Mouse (Mus musculus): ENCODE results near the gene Usp2. TPM values are rescaled to one million over a fixed set of nuclear protein-coding genes. Genes with fewer than 3 reads are reported as not detected.

Usp2 gene
- total RNA-seq, 4 experiments from 2014 or later: 160 to 205 (median 195) TPM

Other genes starting within 250 kb of the Usp2 start
- gene Thy1, start 23.6 kb upstream of the Usp2 start, total RNA-seq (2022): 10 to 100 TPM in 2 of 4 experiments, 1 to 10 TPM in 2; 8.9 to 12.4 (median 11.0) TPM
- gene Mfrp, start 34.7 kb downstream of the Usp2 start, total RNA-seq (2022): not detected
- 10 to 100 TPM in 1 of 4 experiments, 1 to 10 TPM in 3; 7.6 to 12.9 (median 8.9) TPM for gene C1qtnf5, start 40.2 kb downstream of the Usp2 start, total RNA-seq (2022)
- under 1 TPM; 0.11 to 0.47 (median 0.30) TPM for gene Gm49380, start 46.5 kb downstream of the Usp2 start, total RNA-seq (2022)
- gene Rnf26, start 46.5 kb downstream of the Usp2 start, total RNA-seq (2022): 1 to 10 TPM; 5.2 to 7.0 (median 6.4) TPM
- 10 to 100 TPM; 20.5 to 35.2 (median 28.1) TPM for gene Mcam, start 67.4 kb downstream of the Usp2 start, total RNA-seq (2022)
- 10 to 100 TPM; 14.8 to 18.9 (median 17.4) TPM for gene Cbl, start 167.0 kb downstream of the Usp2 start, total RNA-seq (2022)
- not detected for gene Ccdc153, start 173.7 kb downstream of the Usp2 start, total RNA-seq (2022)
- gene Pdzd3, start 184.4 kb downstream of the Usp2 start, total RNA-seq (2022): 1 to 10 TPM; 3.6 to 7.1 (median 6.0) TPM
- 10 to 100 TPM; 20.3 to 25.8 (median 24.9) TPM for gene Nlrx1, start 201.6 kb downstream of the Usp2 start, total RNA-seq (2022)
- gene Abcg4, start 221.6 kb downstream of the Usp2 start, total RNA-seq (2022): 1 to 10 TPM in 1 of 4 experiments, under 1 TPM in 3; 0.30 to 1.5 (median 0.52) TPM
- 1 to 10 TPM; 4.5 to 7.2 (median 6.3) TPM for gene Hinfp, start 238.7 kb downstream of the Usp2 start, total RNA-seq (2022)